Mouse (Mus musculus) macrophage (primary cell): ENCODE data around the gene Cped1. TPM values are rescaled to one million over a fixed set of nuclear protein-coding genes. Genes with fewer than 3 reads are reported as not detected.

Experiments
- H3K27ac ChIP-seq: fragments of 350-480 bp; formaldehyde crosslinking; 2 replicates; pipeline ENCODE4 v1.9.0; 2021
- H3K36me3 ChIP-seq: fragments of 350-480 bp; formaldehyde crosslinking; 2 replicates; pipeline ENCODE4 v1.9.0; 2021; ENCODE audit errors: inconsistent target
- H3K4me3 ChIP-seq: fragments of 350-480 bp; formaldehyde crosslinking; 2 replicates; pipeline ENCODE4 v1.9.0; 2021; ENCODE audit errors: inconsistent target
- H3K79me2 ChIP-seq: fragments of 350-480 bp; formaldehyde crosslinking; 2 replicates; pipeline ENCODE4 v1.9.0; 2021; ENCODE audit errors: inconsistent target
- WGBS: methylation state at CpG from one replicate; pipeline ENCODE4 v1.1.7; 2026; ENCODE audit warnings: inconsistent platforms; ENCODE audit not compliant: missing documents; 5-methylcytosine and 5-hydroxymethylcytosine counted together
- polyA plus RNA-seq: library from polyadenylated mRNA; stranded (reverse); fragments of 250-400 nt; gene quantifications from 3 replicates; pipeline ENCODE4 v1.2.4, GENCODE M21; 2018; ENCODE audit warnings: inconsistent platforms

Gene Cped1
- polyA plus RNA-seq, 1 experiment from 2014 or later = 1.5 TPM

- Histone ChIP-seq H3K4me3 (no peak overlapping the region), H3K79me2 (no peaks in the 10 kb centered on the region), H3K27ac (no peak overlapping the region), H3K36me3 (no peaks in the 10 kb centered on the region)
- WGBS = 90% methylated on average over 5 of the region's 5 CpGs
Observed at GRCm38 (mm10) chr6:21988296-21988695, 2.6 kb downstream of the Cped1 start.

GRCm38 (mm10) chr6:21989081-21989480, 3.4 kb downstream of the Cped1 start:
- H3K36me3 ChIP-seq = no peaks in the 10 kb centered on the region
- H3K4me3 ChIP-seq = no peak overlapping the region
- 76% methylated on average over 4 of the region's 4 CpGs for WGBS
- no peak overlapping the region for H3K27ac ChIP-seq
- no peaks in the 10 kb centered on the region for H3K79me2 ChIP-seq

GRCm38 (mm10) chr6:21990181-21991135, 4.7 kb downstream of the Cped1 start:
- no peak overlapping the region for H3K27ac ChIP-seq
- WGBS = 88% methylated on average over 9 of the region's 9 CpGs
- no peak overlapping the region for H3K4me3 ChIP-seq
- H3K79me2 ChIP-seq = no peaks in the 10 kb centered on the region
- no peaks in the 10 kb centered on the region for H3K36me3 ChIP-seq

GRCm38 (mm10) chr6:21991151-21991550, 5.4 kb downstream of the Cped1 start:
- 100% methylated on average over 4 of the region's 4 CpGs for WGBS
- Histone ChIP-seq H3K36me3 (no peaks in the 10 kb centered on the region), H3K4me3 (no peak overlapping the region), H3K27ac (no peak overlapping the region), H3K79me2 (no peaks in the 10 kb centered on the region)

- H3K36me3 ChIP-seq = no peaks in the 10 kb centered on the region
- no peak overlapping the region for H3K4me3 ChIP-seq
- WGBS = 83% methylated on average over 1 of the region's 2 CpGs
- no peak overlapping the region for H3K27ac ChIP-seq
- H3K79me2 ChIP-seq = no peaks in the 10 kb centered on the region
Observed at GRCm38 (mm10) chr6:21993070-21993469, 7.4 kb downstream of the Cped1 start.

- Histone ChIP-seq H3K4me3 (no peak overlapping the region), H3K36me3 (no peaks in the 10 kb centered on the region), H3K27ac (peak overlapping the region; percentile 51), H3K79me2 (no peaks in the 10 kb centered on the region)
- WGBS = 61% methylated on average over 4 of the region's 4 CpGs
Observed at GRCm38 (mm10) chr6:21998131-21998530, 12.4 kb downstream of the Cped1 start.

GRCm38 (mm10) chr6:21999025-21999424, 13.3 kb downstream of the Cped1 start:
- peak overlapping the region; percentile 51 for H3K27ac ChIP-seq
- 28% methylated on average over 11 of the region's 11 CpGs for WGBS
- no peaks in the 10 kb centered on the region for H3K79me2 ChIP-seq
- H3K4me3 ChIP-seq = no peak overlapping the region
- H3K36me3 ChIP-seq = no peaks in the 10 kb centered on the region

- Histone ChIP-seq H3K79me2 (no peaks in the 10 kb centered on the region), H3K36me3 (no peaks in the 10 kb centered on the region), H3K27ac (no peak overlapping the region), H3K4me3 (no peak overlapping the region)
- WGBS = 88% methylated on average over 6 of the region's 6 CpGs
Observed at GRCm38 (mm10) chr6:22000086-22000485, 14.4 kb downstream of the Cped1 start.

GRCm38 (mm10) chr6:22000881-22001280, 15.2 kb downstream of the Cped1 start:
- 98% methylated on average over 3 of the region's 3 CpGs for WGBS
- no peak overlapping the region for H3K4me3 ChIP-seq
- H3K79me2 ChIP-seq = no peaks in the 10 kb centered on the region
- H3K36me3 ChIP-seq = no peaks in the 10 kb centered on the region
- H3K27ac ChIP-seq = no peak overlapping the region

GRCm38 (mm10) chr6:22001284-22001916, 15.7 kb downstream of the Cped1 start:
- 95% methylated on average over 5 of the region's 5 CpGs for WGBS
- Histone ChIP-seq H3K79me2 (no peaks in the 10 kb centered on the region), H3K36me3 (no peaks in the 10 kb centered on the region), H3K4me3 (no peak overlapping the region), H3K27ac (no peak overlapping the region)

- 60% methylated on average over 17 of the region's 17 CpGs for WGBS
- Histone ChIP-seq H3K27ac (peak overlapping the region; percentile 7; the same call in 1 of the 2 replicates), H3K36me3 (no peaks in the 10 kb centered on the region), H3K4me3 (no peak overlapping the region), H3K79me2 (no peaks in the 10 kb centered on the region)
Observed at GRCm38 (mm10) chr6:22002521-22003199, 16.9 kb downstream of the Cped1 start.

GRCm38 (mm10) chr6:22003200-22003587, 17.5 kb downstream of the Cped1 start:
- H3K36me3 ChIP-seq = no peaks in the 10 kb centered on the region
- no peak overlapping the region for H3K27ac ChIP-seq
- WGBS = 33% methylated on average over 6 of the region's 6 CpGs
- no peak overlapping the region for H3K4me3 ChIP-seq
- no peaks in the 10 kb centered on the region for H3K79me2 ChIP-seq

- H3K79me2 ChIP-seq = no peaks in the 10 kb centered on the region
- WGBS = 94% methylated on average over 10 of the region's 10 CpGs
- no peak overlapping the region for H3K27ac ChIP-seq
- no peaks in the 10 kb centered on the region for H3K36me3 ChIP-seq
- no peak overlapping the region for H3K4me3 ChIP-seq
Observed at GRCm38 (mm10) chr6:22003959-22004543, 18.3 kb downstream of the Cped1 start.

- Histone ChIP-seq H3K79me2 (no peaks in the 10 kb centered on the region), H3K27ac (no peak overlapping the region), H3K4me3 (no peak overlapping the region), H3K36me3 (no peaks in the 10 kb centered on the region)
- 90% methylated on average over 7 of the region's 7 CpGs for WGBS
Observed at GRCm38 (mm10) chr6:22008346-22008745, 22.6 kb downstream of the Cped1 start.
